Mouse (Mus musculus): ENCODE measurements around the gene Sh3gl3. TPM values are rescaled to one million over a fixed set of nuclear protein-coding genes. Genes with fewer than 3 reads are reported as not detected.
A peak's percentile ranks its signal among the peaks of the same experiment; 100 is the strongest.

The Sh3gl3 gene
- polyA plus RNA-seq, 1 experiment from 2014 or later = 93.8 TPM

DNA sequence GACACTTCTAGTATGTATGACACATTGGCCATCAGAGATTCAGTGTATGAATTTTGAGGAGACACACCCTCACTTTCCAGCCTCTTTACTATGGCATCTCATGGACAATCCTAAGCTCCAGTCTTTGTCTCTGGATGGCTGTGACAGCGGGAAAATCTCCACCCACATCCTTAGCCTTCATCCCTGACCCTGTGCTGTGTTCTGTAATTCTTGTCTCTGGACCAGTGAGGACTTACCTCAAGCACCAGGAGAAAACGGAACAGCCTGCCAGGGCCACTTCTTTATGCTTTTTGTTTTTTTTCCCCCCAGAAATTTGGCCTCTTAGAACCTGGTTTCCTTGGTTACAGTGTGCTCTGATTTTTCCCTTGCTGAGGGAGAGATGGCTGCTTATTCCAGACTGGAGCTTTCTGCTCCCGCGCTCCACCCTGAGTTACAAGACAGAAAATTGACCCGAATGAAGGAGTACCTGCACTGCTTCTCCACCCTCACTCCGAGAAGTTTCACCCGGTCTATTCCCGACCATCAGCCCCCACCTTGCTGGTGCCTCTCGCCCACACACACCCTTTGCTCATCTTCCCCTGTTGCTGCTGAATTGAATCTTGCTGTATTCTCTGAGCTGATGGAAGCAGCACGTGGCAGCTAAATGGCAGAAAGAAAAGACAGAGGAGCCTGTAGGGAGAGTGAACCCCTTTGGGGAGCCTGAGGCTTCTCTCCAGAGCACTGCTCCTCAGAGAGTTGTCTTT is 75.5 kb downstream of the Sh3gl3 start:
- Histone ChIP-seq H3K4me3 (ENCODE audit: low read depth, low read length) (no peak overlapping the region), H3K27me3 (ENCODE audit: control insufficient read depth, insufficient read depth, low read length) (no peaks in the 10 kb centered on the region), H3K36me3 (ENCODE audit: control insufficient read depth, insufficient read depth, low read length) (no peaks in the 10 kb centered on the region), H3K4me2 (ENCODE audit: low read depth, low read length) (no peak overlapping the region), H3K9ac (replicated peaks; ENCODE audit: low read depth, low read length) (no peak overlapping the region), H3K4me1 (ENCODE audit: control insufficient read depth, insufficient read depth, low read length) (no peaks in the 10 kb centered on the region), H3K9me3 (ENCODE audit: control insufficient read depth, low read length) (no peaks in the 10 kb centered on the region), H3K27ac (ENCODE audit: low read depth, low read length) (no peak overlapping the region)
- WGBS = 65% methylated on average over 10 of the region's 10 CpGs
- no peak for ATAC-seq (ENCODE audit: low read depth)

DNA sequence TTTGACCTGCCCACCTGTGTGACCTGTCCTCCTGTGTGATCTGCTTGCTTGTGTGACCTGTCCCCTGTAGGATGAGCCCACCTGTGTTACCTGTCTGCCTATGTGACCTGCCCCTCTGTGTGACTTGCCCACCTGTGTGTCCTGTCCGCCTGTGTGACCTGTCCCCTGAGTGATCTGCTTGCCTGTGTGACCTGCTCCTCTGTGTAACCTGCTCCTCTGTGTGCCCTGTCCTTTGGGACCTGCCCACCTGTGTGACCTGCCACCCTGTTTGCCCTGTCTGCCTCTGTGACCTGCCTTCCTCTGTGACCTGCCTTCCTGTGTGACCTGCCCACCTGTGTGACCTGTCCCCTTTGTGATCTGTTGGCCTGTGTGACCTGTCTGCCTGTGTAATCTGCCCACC is 79.7 kb downstream of the Sh3gl3 start:
- H3K4me3 ChIP-seq (ENCODE audit: low read depth, low read length) = no peak overlapping the region
- no peak overlapping the region for H3K4me2 ChIP-seq (ENCODE audit: low read depth, low read length)
- H3K27ac ChIP-seq (ENCODE audit: low read depth, low read length) = no peak overlapping the region
- H3K27me3 ChIP-seq (ENCODE audit: control insufficient read depth, insufficient read depth, low read length) = no peaks in the 10 kb centered on the region
- H3K9ac ChIP-seq (replicated peaks; ENCODE audit: low read depth, low read length) = no peak overlapping the region
- H3K36me3 ChIP-seq (ENCODE audit: control insufficient read depth, insufficient read depth, low read length) = no peaks in the 10 kb centered on the region
- no peak for ATAC-seq (ENCODE audit: low read depth)
- no peaks in the 10 kb centered on the region for H3K4me1 ChIP-seq (ENCODE audit: control insufficient read depth, insufficient read depth, low read length)
- WGBS = 92% methylated on average over 1 of the region's 1 CpGs
- H3K9me3 ChIP-seq (ENCODE audit: control insufficient read depth, low read length) = no peaks in the 10 kb centered on the region

DNA sequence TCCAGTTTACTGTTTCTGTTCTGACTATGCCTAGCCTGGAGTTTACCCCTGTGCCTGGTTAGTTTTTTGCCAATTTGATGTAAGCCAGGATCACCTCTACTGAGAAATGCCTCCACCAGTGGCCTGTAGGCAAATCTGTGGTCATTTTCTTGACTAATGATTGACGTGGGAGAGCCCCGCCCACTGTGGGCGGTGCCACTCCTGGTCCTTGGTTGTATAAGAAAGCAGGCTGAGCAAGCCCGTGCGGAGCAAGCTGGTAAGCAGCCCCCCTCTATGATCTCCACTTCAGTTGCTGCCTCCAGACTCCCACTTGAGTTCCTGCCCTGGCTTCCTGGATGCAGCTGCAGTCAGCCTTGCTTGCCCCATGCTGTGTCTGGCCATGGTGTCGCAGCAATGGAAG is 83.3 kb downstream of the Sh3gl3 start:
- Histone ChIP-seq H3K27me3 (ENCODE audit: control insufficient read depth, insufficient read depth, low read length) (no peaks in the 10 kb centered on the region), H3K4me3 (ENCODE audit: low read depth, low read length) (no peak overlapping the region), H3K27ac (ENCODE audit: low read depth, low read length) (no peak overlapping the region), H3K36me3 (ENCODE audit: control insufficient read depth, insufficient read depth, low read length) (no peaks in the 10 kb centered on the region), H3K4me1 (ENCODE audit: control insufficient read depth, insufficient read depth, low read length) (no peaks in the 10 kb centered on the region), H3K9me3 (ENCODE audit: control insufficient read depth, low read length) (no peaks in the 10 kb centered on the region), H3K4me2 (ENCODE audit: low read depth, low read length) (no peak overlapping the region), H3K9ac (replicated peaks; ENCODE audit: low read depth, low read length) (no peak overlapping the region)
- ATAC-seq (ENCODE audit: low read depth) = no peak
- 81% methylated on average over 6 of the region's 6 CpGs for WGBS

DNA sequence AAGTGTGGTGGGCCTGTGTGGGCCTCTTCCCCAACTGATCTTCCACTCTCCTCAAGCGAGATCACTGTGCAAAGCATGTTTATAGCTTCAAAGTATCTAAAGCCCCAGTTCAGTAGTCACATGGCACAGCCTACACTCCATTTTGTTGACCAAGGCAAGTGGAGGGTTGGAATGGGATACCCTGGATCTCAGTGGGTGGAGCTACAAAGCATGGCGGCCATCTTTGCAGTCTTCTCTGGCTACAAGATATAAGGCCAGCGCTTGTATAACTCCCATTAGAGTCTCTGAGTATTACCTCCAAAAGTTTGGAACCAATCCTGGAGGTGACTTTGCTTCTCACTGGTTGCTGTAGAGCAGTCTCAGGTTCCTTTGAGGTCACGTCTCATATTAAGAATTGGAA is 83.9 kb downstream of the Sh3gl3 start:
- Histone ChIP-seq H3K4me3 (ENCODE audit: low read depth, low read length) (no peak overlapping the region), H3K9ac (replicated peaks; ENCODE audit: low read depth, low read length) (no peak overlapping the region), H3K27ac (ENCODE audit: low read depth, low read length) (no peak overlapping the region), H3K9me3 (ENCODE audit: control insufficient read depth, low read length) (no peaks in the 10 kb centered on the region), H3K36me3 (ENCODE audit: control insufficient read depth, insufficient read depth, low read length) (no peaks in the 10 kb centered on the region), H3K4me1 (ENCODE audit: control insufficient read depth, insufficient read depth, low read length) (no peaks in the 10 kb centered on the region), H3K4me2 (ENCODE audit: low read depth, low read length) (no peak overlapping the region), H3K27me3 (ENCODE audit: control insufficient read depth, insufficient read depth, low read length) (no peaks in the 10 kb centered on the region)
- WGBS = 91% methylated on average over 4 of the region's 4 CpGs
- no peak for ATAC-seq (ENCODE audit: low read depth)

DNA sequence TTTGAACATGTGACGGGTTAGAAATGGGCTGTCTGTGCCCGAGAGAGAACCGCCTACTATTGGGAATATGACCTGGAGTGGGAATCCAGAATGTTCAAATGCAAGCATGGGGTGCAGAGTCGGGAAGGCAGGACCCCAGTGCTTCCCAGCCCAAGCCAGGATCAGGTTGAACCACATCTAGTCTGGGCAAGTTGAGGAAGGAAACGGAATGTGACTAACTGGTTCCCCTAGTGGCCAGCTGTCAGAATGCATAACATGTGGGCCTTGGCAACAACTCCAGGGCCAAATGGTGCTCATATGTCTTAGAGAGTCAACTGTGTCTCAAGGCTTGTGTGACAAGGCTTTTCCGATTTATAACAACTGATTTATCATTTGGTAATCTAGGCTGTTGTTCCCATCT is 86.6 kb downstream of the Sh3gl3 start:
- no peak overlapping the region for H3K4me2 ChIP-seq (ENCODE audit: low read depth, low read length)
- no peak overlapping the region for H3K9ac ChIP-seq (replicated peaks; ENCODE audit: low read depth, low read length)
- H3K27ac ChIP-seq (ENCODE audit: low read depth, low read length) = no peak overlapping the region
- H3K36me3 ChIP-seq (ENCODE audit: control insufficient read depth, insufficient read depth, low read length) = no peaks in the 10 kb centered on the region
- H3K4me1 ChIP-seq (ENCODE audit: control insufficient read depth, insufficient read depth, low read length) = no peaks in the 10 kb centered on the region
- H3K4me3 ChIP-seq (ENCODE audit: low read depth, low read length) = no peak overlapping the region
- H3K27me3 ChIP-seq (ENCODE audit: control insufficient read depth, insufficient read depth, low read length) = no peaks in the 10 kb centered on the region
- 75% methylated on average over 6 of the region's 6 CpGs for WGBS
- no peaks in the 10 kb centered on the region for H3K9me3 ChIP-seq (ENCODE audit: control insufficient read depth, low read length)
- no peak for ATAC-seq (ENCODE audit: low read depth)

DNA sequence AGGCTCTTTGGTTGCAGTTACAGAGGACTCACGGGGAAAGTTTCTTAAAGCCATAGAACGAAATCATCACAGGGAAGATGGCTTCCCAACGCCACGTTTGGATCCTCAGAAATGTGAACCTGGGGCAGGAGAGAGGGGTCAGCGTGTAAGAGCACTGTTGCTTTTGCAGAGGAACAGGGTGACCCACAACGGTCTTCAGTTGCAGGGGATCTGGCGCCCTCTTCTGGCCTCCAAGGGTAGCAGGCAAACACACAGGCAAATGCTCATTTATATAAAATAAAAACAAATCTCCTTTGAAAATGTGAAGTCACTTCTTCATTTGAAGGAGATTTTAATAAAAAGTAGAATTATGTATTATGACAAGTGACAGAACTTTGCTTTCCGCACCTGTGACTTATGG is 89.5 kb downstream of the Sh3gl3 start:
- H3K27ac ChIP-seq (ENCODE audit: low read depth, low read length) = no peak overlapping the region
- H3K36me3 ChIP-seq (ENCODE audit: control insufficient read depth, insufficient read depth, low read length) = no peaks in the 10 kb centered on the region
- 22% methylated on average over 8 of the region's 8 CpGs for WGBS
- H3K4me2 ChIP-seq (ENCODE audit: low read depth, low read length) = no peak overlapping the region
- no peak overlapping the region for H3K4me3 ChIP-seq (ENCODE audit: low read depth, low read length)
- no peaks in the 10 kb centered on the region for H3K9me3 ChIP-seq (ENCODE audit: control insufficient read depth, low read length)
- no peaks in the 10 kb centered on the region for H3K4me1 ChIP-seq (ENCODE audit: control insufficient read depth, insufficient read depth, low read length)
- no peak for ATAC-seq (ENCODE audit: low read depth)
- no peaks in the 10 kb centered on the region for H3K27me3 ChIP-seq (ENCODE audit: control insufficient read depth, insufficient read depth, low read length)
- no peak overlapping the region for H3K9ac ChIP-seq (replicated peaks; ENCODE audit: low read depth, low read length)

DNA sequence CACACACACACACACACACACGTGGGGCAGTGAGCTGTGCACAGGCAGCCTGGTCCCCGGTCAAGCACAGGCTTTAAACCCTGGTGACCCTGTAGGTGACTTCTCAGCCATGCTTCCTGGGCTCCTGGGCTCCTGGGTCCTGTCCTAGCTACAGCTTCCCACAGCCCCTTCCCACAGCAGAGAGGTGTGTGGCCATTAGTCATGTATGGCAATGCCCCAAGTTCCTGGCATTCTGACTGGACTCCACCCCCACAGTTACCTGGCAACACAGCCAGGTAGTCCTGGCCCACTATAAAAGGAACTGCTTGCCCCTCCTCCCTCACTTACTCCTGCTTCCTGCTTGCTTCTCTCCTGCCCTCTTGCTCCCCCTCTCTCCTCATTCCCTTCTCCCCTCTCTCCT is 90.5 kb downstream of the Sh3gl3 start:
- Histone ChIP-seq H3K9ac (replicated peaks; ENCODE audit: low read depth, low read length) (no peak overlapping the region), H3K27me3 (ENCODE audit: control insufficient read depth, insufficient read depth, low read length) (no peaks in the 10 kb centered on the region)
- 72% methylated on average over 2 of the region's 2 CpGs for WGBS

DNA sequence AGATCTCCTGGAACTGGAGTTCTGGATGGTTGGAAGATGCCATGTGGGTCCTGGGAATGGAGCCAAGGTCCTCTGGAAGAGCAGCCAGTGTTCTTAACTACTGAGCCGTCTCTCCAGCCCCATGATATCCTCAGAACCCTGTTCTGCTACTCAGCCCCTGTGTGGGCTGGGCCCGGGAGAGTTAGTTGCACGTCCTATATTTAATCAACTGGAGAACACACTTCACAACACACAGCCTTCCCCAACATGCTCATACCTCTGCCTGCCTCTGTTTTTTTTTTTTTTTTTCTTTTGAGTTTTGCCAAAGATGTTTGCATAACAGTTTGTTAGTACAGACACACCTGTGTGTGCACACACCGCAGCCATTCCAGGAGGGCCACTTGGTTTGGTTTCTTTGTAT is 91.7 kb downstream of the Sh3gl3 start:
- ATAC-seq (ENCODE audit: low read depth) = no peak

More for the DNA sequence above, 90.5 kb downstream of the Sh3gl3 start:
- Histone ChIP-seq H3K4me3 (ENCODE audit: low read depth, low read length) (no peak overlapping the region), H3K4me1 (ENCODE audit: control insufficient read depth, insufficient read depth, low read length) (no peaks in the 10 kb centered on the region), H3K27ac (ENCODE audit: low read depth, low read length) (no peak overlapping the region), H3K36me3 (ENCODE audit: control insufficient read depth, insufficient read depth, low read length) (no peaks in the 10 kb centered on the region), H3K4me2 (ENCODE audit: low read depth, low read length) (no peak overlapping the region), H3K9me3 (ENCODE audit: control insufficient read depth, low read length) (no peaks in the 10 kb centered on the region)
- ATAC-seq (ENCODE audit: low read depth) = peak; percentile 14; the same call in 1 of the 2 replicates

DNA sequence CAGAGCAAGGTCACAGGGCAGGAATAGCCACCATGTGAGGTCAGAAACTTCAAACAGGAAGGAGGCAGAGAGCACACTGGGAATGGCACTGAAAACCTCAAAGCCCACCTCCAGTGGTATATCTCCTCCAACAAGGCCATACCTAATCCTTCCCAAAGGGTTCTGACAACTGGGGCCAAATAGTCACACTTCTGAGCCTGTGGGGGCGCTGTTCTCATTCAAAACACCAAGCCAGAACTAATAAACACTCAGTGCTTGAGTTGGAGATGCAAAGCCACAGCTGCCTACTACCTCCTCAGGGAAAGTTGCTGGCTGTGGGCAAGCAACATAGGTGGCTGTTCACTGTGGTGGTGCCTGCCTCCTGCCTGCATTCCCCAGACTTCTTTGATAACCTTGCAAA is 96.3 kb downstream of the Sh3gl3 start:
- Histone ChIP-seq H3K9ac (replicated peaks; ENCODE audit: low read depth, low read length) (no peak overlapping the region), H3K36me3 (ENCODE audit: control insufficient read depth, insufficient read depth, low read length) (no peaks in the 10 kb centered on the region), H3K27me3 (ENCODE audit: control insufficient read depth, insufficient read depth, low read length) (no peaks in the 10 kb centered on the region), H3K9me3 (ENCODE audit: control insufficient read depth, low read length) (no peaks in the 10 kb centered on the region), H3K4me2 (ENCODE audit: low read depth, low read length) (no peak overlapping the region), H3K4me1 (ENCODE audit: control insufficient read depth, insufficient read depth, low read length) (no peaks in the 10 kb centered on the region), H3K4me3 (ENCODE audit: low read depth, low read length) (no peak overlapping the region), H3K27ac (ENCODE audit: low read depth, low read length) (no peak overlapping the region)
- ATAC-seq (ENCODE audit: low read depth) = no peak
- WGBS = 18% methylated on average over 1 of the region's 1 CpGs

More for the DNA sequence above, 91.7 kb downstream of the Sh3gl3 start:
- WGBS = 85% methylated on average over 4 of the region's 4 CpGs
- no peak overlapping the region for H3K27ac ChIP-seq (ENCODE audit: low read depth, low read length)
- H3K4me2 ChIP-seq (ENCODE audit: low read depth, low read length) = no peak overlapping the region
- H3K9me3 ChIP-seq (ENCODE audit: control insufficient read depth, low read length) = no peaks in the 10 kb centered on the region
- H3K9ac ChIP-seq (replicated peaks; ENCODE audit: low read depth, low read length) = no peak overlapping the region
- no peaks in the 10 kb centered on the region for H3K4me1 ChIP-seq (ENCODE audit: control insufficient read depth, insufficient read depth, low read length)
- H3K4me3 ChIP-seq (ENCODE audit: low read depth, low read length) = no peak overlapping the region
- no peaks in the 10 kb centered on the region for H3K27me3 ChIP-seq (ENCODE audit: control insufficient read depth, insufficient read depth, low read length)
- no peaks in the 10 kb centered on the region for H3K36me3 ChIP-seq (ENCODE audit: control insufficient read depth, insufficient read depth, low read length)
